Mouse (Mus musculus) frontal cortex, postnatal 36 days (tissue): ENCODE results near the gene Kalrn.
"Not testable (repeated sequence)": the region's sequence is repeated elsewhere in the genome, so short reads cannot be mapped to it uniquely, and the experiment has no call there.

Experiments used
- DNase-seq, 2 experiments: peaks; one replicate each; pipeline ENCODE4 v3.0.0; 2022; ENCODE audit warnings: low spot score in 2 of 2

The Kalrn gene

DNA sequence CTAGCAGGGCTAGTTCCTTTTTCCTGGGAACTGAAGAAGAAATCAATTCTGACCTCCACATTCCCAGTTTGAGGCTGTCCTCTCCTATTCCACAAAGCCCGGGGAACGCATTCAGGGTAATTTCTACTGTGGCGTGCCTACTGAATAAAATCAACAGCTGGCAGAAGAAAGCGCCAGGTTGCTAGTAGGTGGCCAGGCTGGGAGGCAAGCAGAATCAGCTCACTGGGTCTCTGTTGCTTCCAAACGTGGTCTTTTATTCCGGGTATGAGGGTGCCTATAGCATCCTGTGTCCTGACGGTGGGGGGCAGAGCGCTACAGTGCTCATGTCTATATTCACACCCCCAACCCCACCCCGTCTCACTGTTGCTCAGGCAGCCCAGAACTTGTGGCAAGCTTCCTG is 460.2 kb downstream of the Kalrn start:
- DNase-seq: no peak

GRCm38 (mm10) chr16:34112490-34112889 is 460.8 kb downstream of the Kalrn start:
- no peak for DNase-seq

- DNase-seq: no peak
Measured at GRCm38 (mm10) chr16:34110840-34111625, 462.3 kb downstream of the Kalrn start.

GRCm38 (mm10) chr16:34104427-34104826 is 468.9 kb downstream of the Kalrn start:
- no peak for DNase-seq

DNA sequence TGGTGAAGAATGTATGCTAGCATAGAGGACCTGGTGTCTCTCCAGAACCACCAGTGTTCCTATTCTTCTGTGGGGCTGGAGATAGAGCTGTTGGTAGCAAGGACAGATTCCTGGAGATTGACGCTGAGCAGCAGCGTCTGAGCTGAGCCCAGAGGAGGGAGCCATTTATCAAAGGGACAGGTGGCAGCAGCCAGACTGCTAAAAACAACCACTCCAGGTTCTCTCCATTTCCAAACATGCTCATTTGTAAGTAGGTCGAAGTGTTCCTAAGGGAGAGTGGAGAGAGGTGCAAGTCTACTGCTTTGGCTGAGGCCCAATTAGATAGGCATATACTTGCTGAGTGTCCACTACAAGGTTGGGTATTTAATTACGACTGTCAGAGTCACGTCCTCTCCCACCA is 470.6 kb downstream of the Kalrn start:
- no peak for DNase-seq

- DNase-seq: no peak
Measured at GRCm38 (mm10) chr16:34099795-34100194, 473.5 kb downstream of the Kalrn start.

GRCm38 (mm10) chr16:34095548-34096141 is 477.7 kb downstream of the Kalrn start:
- DNase-seq: peak in 1 of 2 experiments; percentile 33

DNA sequence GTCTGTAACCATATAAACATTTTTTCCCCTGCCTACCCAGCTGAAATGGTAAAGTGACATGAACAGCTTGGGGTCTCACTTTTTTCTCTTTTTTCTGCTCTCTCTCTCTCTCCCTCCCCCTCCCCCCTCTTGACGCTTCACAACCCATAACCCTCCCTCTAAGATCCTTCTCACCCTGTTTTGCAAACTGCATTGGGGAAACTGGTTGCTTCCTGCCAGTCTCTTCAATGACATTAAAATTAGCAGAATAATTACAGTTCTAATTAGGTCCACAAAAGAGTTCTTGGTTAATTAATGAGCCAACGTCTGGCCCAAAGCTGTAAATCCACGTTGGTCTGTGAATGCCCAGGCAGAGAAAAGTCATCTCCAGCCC is 478.3 kb downstream of the Kalrn start:
- no peak for DNase-seq

DNA sequence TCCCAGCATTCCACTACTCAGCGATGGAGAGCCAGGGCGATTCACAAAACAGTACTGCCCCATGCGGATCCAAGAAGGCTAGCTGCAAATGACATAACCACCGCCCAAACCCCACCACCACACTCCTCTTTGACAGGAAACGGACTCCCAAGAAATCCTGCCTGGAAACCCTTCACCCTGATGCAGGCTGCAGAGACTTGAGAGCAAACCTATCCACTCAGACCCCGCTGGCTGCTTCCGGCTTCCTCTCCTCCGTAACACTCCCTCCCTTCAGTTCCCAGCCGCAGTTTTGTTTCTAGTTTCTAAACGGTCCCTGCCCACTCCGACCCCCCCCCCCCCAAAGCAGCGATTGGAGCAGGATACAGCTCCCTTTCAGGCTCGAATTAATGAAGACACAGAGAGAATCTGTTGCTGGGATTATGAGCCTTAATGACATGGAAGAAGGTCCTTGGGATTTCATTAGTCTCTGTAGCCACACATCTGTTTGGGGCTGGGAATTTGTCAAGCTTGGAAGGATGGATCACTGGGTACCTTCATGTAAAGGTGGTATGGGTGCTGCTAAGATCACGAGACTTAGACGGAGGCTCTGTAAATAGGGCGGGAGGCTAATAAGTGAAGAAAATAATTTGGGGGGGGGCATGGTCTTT is 478.8 kb downstream of the Kalrn start:
- DNase-seq: peak; percentile 46 to 51

GRCm38 (mm10) chr16:34093734-34094445 is 479.4 kb downstream of the Kalrn start:
- DNase-seq: no peak

- no peak for DNase-seq
Measured at GRCm38 (mm10) chr16:34089528-34090095, 483.7 kb downstream of the Kalrn start.

- no peak for DNase-seq
Measured at GRCm38 (mm10) chr16:34089022-34089421, 484.3 kb downstream of the Kalrn start.

- DNase-seq: no peak
Measured at GRCm38 (mm10) chr16:34088331-34088730, 485.0 kb downstream of the Kalrn start.

- DNase-seq: no peak
Measured at GRCm38 (mm10) chr16:34084135-34084920, 489.0 kb downstream of the Kalrn start.

DNA sequence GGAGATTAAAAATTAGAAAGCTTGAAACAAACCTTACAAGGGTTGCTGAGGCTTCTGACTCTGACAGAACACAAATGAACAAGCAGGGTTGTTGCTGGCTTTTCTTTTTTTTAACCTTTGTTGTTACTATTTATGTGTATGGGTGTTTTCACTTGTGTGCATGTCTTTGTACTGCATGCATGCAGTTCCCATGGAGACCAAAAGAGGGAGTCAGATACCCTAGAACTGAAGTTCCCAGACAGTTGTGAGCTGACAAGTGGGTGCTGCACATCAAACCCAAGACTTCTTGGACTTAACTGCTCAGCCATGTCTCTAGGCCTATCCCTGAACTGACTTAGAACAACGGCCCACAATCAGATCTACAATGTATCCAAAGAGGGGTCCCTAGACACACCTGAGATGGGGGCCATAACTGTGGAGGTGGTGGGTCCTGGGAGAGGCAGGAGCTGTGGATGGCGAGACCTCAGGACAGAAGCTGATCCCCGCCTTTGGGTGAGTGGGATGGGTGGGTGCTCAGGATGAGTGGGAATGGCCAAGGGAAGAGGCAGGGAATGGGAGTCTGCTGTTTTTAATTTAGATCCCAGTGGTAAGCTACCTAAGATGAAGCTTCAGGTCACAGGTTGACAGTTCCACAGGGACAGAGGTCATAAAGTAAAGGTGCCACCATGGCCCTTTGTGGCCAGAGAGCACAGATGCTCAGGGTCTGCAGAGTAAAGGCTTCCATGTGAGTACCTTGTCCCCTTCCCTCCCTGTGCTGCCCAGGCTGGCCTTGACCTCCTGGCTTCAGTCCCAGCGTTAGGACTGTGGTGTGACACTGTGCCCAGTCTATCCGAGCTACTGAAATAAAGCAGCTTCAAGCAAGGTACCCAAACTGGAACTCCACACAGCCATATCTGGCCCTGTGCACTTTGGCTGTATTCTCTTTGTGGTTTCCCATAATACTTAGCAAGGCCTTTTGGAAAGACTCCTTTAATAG is 490.6 kb downstream of the Kalrn start:
- no peak for DNase-seq

GRCm38 (mm10) chr16:34081683-34082438 is 491.5 kb downstream of the Kalrn start:
- no peak for DNase-seq

DNA sequence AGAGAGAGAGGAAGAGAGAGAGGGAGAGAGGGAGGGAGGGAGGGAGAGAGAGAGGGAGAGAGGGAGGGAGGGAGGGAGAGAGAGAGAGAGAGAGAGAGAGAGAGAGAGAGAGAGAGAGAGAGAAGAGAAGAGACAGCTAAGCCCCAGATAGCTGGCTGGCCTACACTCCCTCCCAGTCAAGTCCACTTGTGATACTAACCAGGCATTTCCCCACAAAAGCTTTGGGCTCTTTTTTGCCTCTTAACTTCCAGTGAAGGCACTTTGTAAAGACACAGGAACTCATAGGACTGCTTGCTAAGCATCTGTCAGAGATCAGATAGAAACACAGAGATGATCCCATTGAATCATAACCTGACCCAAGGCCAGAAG is 492.0 kb downstream of the Kalrn start:
- DNase-seq: not testable (repeated sequence)

DNA sequence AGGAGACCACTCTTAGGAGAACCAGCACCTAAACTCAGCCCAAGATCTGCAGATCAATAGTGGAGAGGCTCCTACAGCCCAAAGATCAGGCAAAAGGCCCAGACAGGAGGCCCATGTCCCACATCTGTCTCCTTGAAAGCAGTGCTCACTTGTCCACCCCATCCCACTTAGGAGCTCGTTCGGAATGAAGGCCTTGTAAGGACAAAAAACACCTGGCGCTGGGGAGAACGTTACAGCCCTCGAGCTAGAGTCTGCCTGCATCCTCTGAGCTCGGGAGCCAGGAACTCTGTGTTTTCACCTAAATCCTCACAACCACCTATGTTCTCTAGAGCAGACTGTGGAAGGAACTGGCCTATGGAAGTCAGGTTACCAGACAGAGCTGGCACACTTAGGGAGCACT is 492.5 kb downstream of the Kalrn start:
- DNase-seq: no peak

DNA sequence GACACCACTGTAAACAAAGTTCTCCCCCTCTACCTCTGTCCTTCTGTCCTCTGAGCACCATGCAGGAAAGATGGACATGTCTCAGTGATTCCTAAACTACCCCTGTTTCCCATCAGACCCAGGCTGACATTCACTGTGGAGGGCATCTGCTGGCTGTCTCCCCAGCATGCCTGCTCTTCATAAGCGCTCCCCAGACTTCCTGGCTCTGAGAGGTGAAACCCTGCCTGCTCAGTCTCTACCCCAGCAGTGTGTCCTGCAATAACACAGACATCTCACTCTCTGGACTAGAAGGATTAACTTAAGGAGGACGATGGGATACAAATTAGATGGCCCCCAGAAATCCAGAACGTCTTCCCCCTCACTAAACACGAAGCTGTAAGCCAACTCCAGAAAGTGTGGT is 493.8 kb downstream of the Kalrn start:
- no peak for DNase-seq
